Comparison of ENCODE assay signal across 15 mouse cellular contexts in genomic region chr7:19844521-19845171, GRCm38 (mm10). TPM values are rescaled to one million over a fixed set of nuclear protein-coding genes. Genes with fewer than 3 reads are reported as not detected.
DNase-seq lines count a peak whose midpoint lies in the region; ATAC-seq and TF ChIP-seq lines count a peak whose summit lies in the region.
"Had no signal": no experiment of that assay in that cellular context is flagged by ENCODE, and none has a peak within 500 bp of the region (broad histone marks: within the 10 kb centered on the region; RNA-seq: fewer than 3 reads in every experiment).

No protein-coding gene starts in this region.

- H3K27me3 ChIP-seq in intestine, postnatal 0 days (replicated peaks; ENCODE audit: control insufficient read depth, insufficient read depth, low read length) = no peaks in the 10 kb centered on the region
- H3K27me3 ChIP-seq: Patski had no signal

- ATAC-seq in activated CD4-positive, CD25-positive, alpha-beta regulatory T cell, adult 4 months = peak; percentile 53
- ATAC-seq in intestine, postnatal 0 days = no peak
- ATAC-seq: Patski had no signal

- DNase-seq in lung, postnatal 36 days = peak; percentile 17
- no peak for DNase-seq in lung, adult 18-20 months
- DNase-seq in monocyte, adult 2 months (ENCODE audit: low read depth in 1 of 2, low spot score in 2 of 2) = peak; percentile 49 to 77
- peak; percentile 88 for DNase-seq in thymus, postnatal 14 days
- DNase-seq in cerebellum, postnatal 36 days = no peak
- DNase-seq in layer of hippocampus, postnatal 36 days = no peak
- DNase-seq: adrenal gland, adult 8-10 months; heart, postnatal 36 days; kidney, adult 18-20 months; right cerebral cortex, postnatal 4 days had no signal

- no peak for TF ChIP-seq CTCF in intestine, postnatal 0 days (IDR thresholded peaks at IDR 0.05; ENCODE audit: low read depth)

- H3K4me1 ChIP-seq in intestine, postnatal 0 days (replicated peaks; ENCODE audit: control insufficient read depth, insufficient read depth, low read length) = 0 out of 2 replicates have a peak, but pooled peaks cover 6% of the 10 kb centered on the region

- H3K9ac ChIP-seq in intestine, postnatal 0 days (ENCODE audit: low read depth, low read length) = no peak overlapping the region

- H3K4me3 ChIP-seq in intestine, postnatal 0 days (ENCODE audit: low read depth, low read length) = no peak overlapping the region

- H3K36me3 ChIP-seq in intestine, postnatal 0 days (ENCODE audit: control insufficient read depth, insufficient read depth) = no peaks in the 10 kb centered on the region

- no peaks in the 10 kb centered on the region for H3K9me3 ChIP-seq in intestine, postnatal 0 days (ENCODE audit: control insufficient read depth)

- no peak overlapping the region for H3K27ac ChIP-seq in intestine, postnatal 0 days (ENCODE audit: low read depth, low read length)

- H3K4me2 ChIP-seq in intestine, postnatal 0 days (replicated peaks; ENCODE audit: low read depth) = no peak overlapping the region

- WGBS in intestine, postnatal 0 days = 67% methylated on average over 15 of the region's 15 CpGs

RNA-seq across cellular contexts. Expression of gene Gm19345, which starts 7.2 kb away (rescaled TPM):
- not detected for polyA plus RNA-seq in activated CD4-positive, CD25-positive, alpha-beta regulatory T cell, adult 4 months (2017; shearing (Covaris generic))
- 1 to 10 TPM; 1.2 to 1.9 TPM for total RNA-seq in layer of hippocampus, postnatal 36 days (2021)
- 0.16 and 0.39 TPM in 2 replicates for polyA plus RNA-seq in intestine, postnatal 0 days (2015; fragmentation: Nextera tagmentation; extraction: Ambion mirVana)
- total RNA-seq: heart, postnatal 36 days; liver, adult 2 months had no signal

RNA-seq across cellular contexts. Expression of gene Ceacam16, which starts 16.5 kb away (rescaled TPM):
- under 1 TPM in 1 of 2 experiments, not detected in 1; 0.40 TPM for polyA plus RNA-seq in activated CD4-positive, CD25-positive, alpha-beta regulatory T cell, adult 4 months (2017; shearing (Covaris generic))
- not detected for total RNA-seq in layer of hippocampus, postnatal 36 days (2021)
- polyA plus RNA-seq in intestine, postnatal 0 days (2015; fragmentation: Nextera tagmentation; extraction: Ambion mirVana) = not detected in 2 replicates
- total RNA-seq: left cerebral cortex, postnatal 10 days had no signal
- polyA plus RNA-seq: Patski had no signal

RNA-seq across cellular contexts. Expression of gene Bcl3, which starts 22.1 kb away (rescaled TPM):
- polyA plus RNA-seq in activated CD4-positive, CD25-positive, alpha-beta regulatory T cell, adult 4 months (2017; shearing (Covaris generic)) = 10 to 100 TPM; 15.9 to 19.5 TPM
- total RNA-seq in layer of hippocampus, postnatal 36 days (2021) = 1 to 10 TPM in 1 of 2 experiments, under 1 TPM in 1; 0.32 to 1.4 TPM
- polyA plus RNA-seq in intestine, postnatal 0 days (2015; fragmentation: Nextera tagmentation; extraction: Ambion mirVana) = 19.0 and 23.7 TPM in 2 replicates

RNA-seq across cellular contexts. Expression of gene Ceacam19, which starts 43.1 kb away (rescaled TPM):
- polyA plus RNA-seq in activated CD4-positive, CD25-positive, alpha-beta regulatory T cell, adult 4 months (2017; shearing (Covaris generic)) = not detected
- not detected for total RNA-seq in layer of hippocampus, postnatal 36 days (2021)
- not detected in 2 replicates for polyA plus RNA-seq in intestine, postnatal 0 days (2015; fragmentation: Nextera tagmentation; extraction: Ambion mirVana)
- total RNA-seq: adrenal gland, adult 8-10 months; heart, postnatal 36 days; left cerebral cortex, postnatal 10 days; liver, adult 2 months had no signal
- polyA plus RNA-seq: liver, adult 2 months had no signal

RNA-seq across cellular contexts. Expression of gene Cblc, which starts 48.0 kb away (rescaled TPM):
- not detected for polyA plus RNA-seq in activated CD4-positive, CD25-positive, alpha-beta regulatory T cell, adult 4 months (2017; shearing (Covaris generic))
- total RNA-seq in layer of hippocampus, postnatal 36 days (2021) = not detected
- 54.8 and 56.5 TPM in 2 replicates for polyA plus RNA-seq in intestine, postnatal 0 days (2015; fragmentation: Nextera tagmentation; extraction: Ambion mirVana)
- total RNA-seq: left cerebral cortex, postnatal 10 days had no signal

Comparison
In these comparisons a context has a peak if more than half of its experiments do, and no peak if none do; other contexts are left out.
1. DNase-seq: peak in lung, postnatal 36 days (single experiment), monocyte, adult 2 months (2 of 2) and thymus, postnatal 14 days (single experiment); none in lung, adult 18-20 months (0 of 2), cerebellum, postnatal 36 days (0 of 2) and layer of hippocampus, postnatal 36 days (0 of 2).